19 mouse cellular contexts compared by ENCODE assay signal in the genomic region with DNA sequence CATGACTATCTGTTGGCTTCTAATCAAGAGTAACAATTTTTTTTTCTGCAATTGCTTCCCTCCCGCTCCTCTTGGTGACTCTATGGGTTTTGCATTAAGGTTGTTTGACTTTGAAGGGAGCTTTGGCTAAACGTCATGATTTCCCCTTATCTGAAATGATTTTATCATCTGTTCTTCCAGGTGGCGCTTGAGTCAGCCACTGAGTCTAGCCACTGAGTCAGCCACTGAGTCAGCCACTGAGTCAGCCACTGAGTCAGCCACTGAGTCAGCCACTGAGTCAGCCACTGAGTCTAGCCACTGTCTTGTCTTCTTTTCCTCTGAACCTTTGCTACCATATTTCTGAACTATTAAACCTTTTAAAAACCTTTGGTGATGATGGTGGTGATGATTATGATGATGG.
DNase-seq lines count a peak whose midpoint lies in the region; TF ChIP-seq lines count a peak whose summit lies in the region.
"Had no signal": no experiment of that assay in that cellular context is flagged by ENCODE, and none has a peak within 500 bp of the region (broad histone marks: within the 10 kb centered on the region; RNA-seq: fewer than 3 reads in every experiment).

No protein-coding gene starts in this region.

- no peak for TF ChIP-seq CTCF in CH12.LX (conservative IDR thresholded peaks at IDR 0.05 in 1 of 2, IDR thresholded peaks at IDR 0.05 in 1 of 2; ENCODE audit: low read depth in 2 of 2, low read length in 2 of 2)

- in situ Hi-C loops in CH12.LX (cut with MboI; ENCODE audit: low pct_ligation_motif_present, low pct_unique_long_range_greater_than_20kb, low sequenced_read_pairs) = no loop called here

- H3K9ac ChIP-seq in CH12.LX (ENCODE audit: insufficient read depth, low read depth) = no peak overlapping the region
- H3K9ac ChIP-seq: liver, postnatal 0 days; midbrain, embryonic 13.5 days; neural tube, embryonic 13.5 days had no signal

- no peak overlapping the region for H3K27ac ChIP-seq in CH12.LX (ENCODE audit: insufficient read depth, low read depth)
- H3K27ac ChIP-seq: kidney, postnatal 0 days; limb, embryonic 10.5 days; midbrain, embryonic 13.5 days; neural tube, embryonic 13.5 days had no signal

- no peak for TF ChIP-seq EP300 in CH12.LX (IDR thresholded peaks at IDR 0.05; ENCODE audit: low read length)

- dilution Hi-C loops in CH12.LX (cut with MboI; ENCODE audit: extremely low pct_ligation_motif_present, extremely low pct_unique_long_range_greater_than_20kb, low sequenced_read_pairs) = no loop called here

- peaks cover 0 to 18% of the 10 kb centered on the region in 2 experiments for H3K36me3 ChIP-seq in CH12.LX (replicated peaks in 1 of 2; ENCODE audit: control insufficient read depth in 1 of 2, insufficient read depth in 1 of 2, low read length in 1 of 2)
- H3K36me3 ChIP-seq: limb, embryonic 10.5 days; midbrain, embryonic 13.5 days; neural tube, embryonic 13.5 days had no signal

- no peak for TF ChIP-seq RAD21 in CH12.LX (IDR thresholded peaks at IDR 0.05; ENCODE audit: low read depth, low read length)

- H3K9me3 ChIP-seq in CH12.LX (replicated peaks; ENCODE audit: low read length) = no peaks in the 10 kb centered on the region
- H3K9me3 ChIP-seq: limb, embryonic 10.5 days; midbrain, embryonic 13.5 days; neural tube, embryonic 13.5 days had no signal

- no peaks in the 10 kb centered on the region for H3K4me1 ChIP-seq in CH12.LX (ENCODE audit: control insufficient read depth in 1 of 2, insufficient read depth in 2 of 2)
- H3K4me1 ChIP-seq: limb, embryonic 10.5 days; midbrain, embryonic 13.5 days; neural tube, embryonic 13.5 days had no signal

- no peaks in the 10 kb centered on the region for H3K27me3 ChIP-seq in CH12.LX (replicated peaks)
- H3K27me3 ChIP-seq: midbrain, embryonic 13.5 days; neural tube, embryonic 13.5 days had no signal

- no peak overlapping the region for H3K4me3 ChIP-seq in CH12.LX (replicated peaks in 1 of 3; ENCODE audit: low read depth in 2 of 3, low read length in 2 of 3, poor library complexity in 1 of 3)
- H3K4me3 ChIP-seq: limb, embryonic 10.5 days; midbrain, embryonic 13.5 days; neural tube, embryonic 13.5 days had no signal

- H3K4me2 ChIP-seq in CH12.LX (ENCODE audit: insufficient read depth, low read depth, poor library complexity, severe bottlenecking) = no peak overlapping the region
- H3K4me2 ChIP-seq: heart, embryonic 11.5 days; midbrain, embryonic 13.5 days; neural tube, embryonic 13.5 days had no signal

- no peak for TF ChIP-seq POLR2A in CH12.LX (IDR thresholded peaks at IDR 0.05; ENCODE audit: low read depth, low read length)

- peak; percentile 58 for DNase-seq in right cerebral cortex, adult 18-20 months
- no peak for DNase-seq in right cerebral cortex, postnatal 4 days
- peak; percentile 72 for DNase-seq in 3T3-L1 (ENCODE audit: low read depth, low spot score)
- DNase-seq in CH12.LX (ENCODE audit: extremely low read depth) = no peak
- peak; percentile 13 to 49 for DNase-seq in adrenal gland, postnatal 36 days
- DNase-seq in gastrocnemius, postnatal 25 days = no peak
- no peak for DNase-seq in cerebellum, adult 9-10 months
- DNase-seq: cerebellum, adult 2 months; gastrocnemius, postnatal 36 days; heart, postnatal 10 days; kidney, adult 11 months; liver, postnatal 0 days; lung, postnatal 10 days; thymus, postnatal 36 days had no signal

- no peaks in the 10 kb centered on the region for H3K79me2 ChIP-seq in CH12.LX (replicated peaks; ENCODE audit: control insufficient read depth, extremely low read depth, insufficient read depth, poor library complexity, severe bottlenecking)

TF ChIP-seq in CH12.LX, 34 proteins besides CTCF, POLR2A, EP300 and RAD21:
- TF ChIP-seq POLR2AphosphoS2 (IDR thresholded peaks at IDR 0.05; ENCODE audit: low read depth, low read length) (no peak), ETS1 (conservative IDR thresholded peaks at IDR 0.05; ENCODE audit: low read depth, low read length) (0 out of 2 replicates have a peak, but pooled peaks have one; percentile 10)

Comparison
In these comparisons a context has a peak if more than half of its experiments do, and no peak if none do; other contexts are left out.
1. DNase-seq: peak in right cerebral cortex, adult 18-20 months (single experiment), 3T3-L1 (single experiment) and adrenal gland, postnatal 36 days (2 of 2); none in right cerebral cortex, postnatal 4 days (single experiment), CH12.LX (single experiment), gastrocnemius, postnatal 25 days (single experiment) and cerebellum, adult 9-10 months (single experiment).